Mouse (Mus musculus) 3T3-L1 (cell line): ENCODE measurements around the gene Derl3.

ENCODE experiments used
- DNase-seq: peaks from one replicate; pipeline ENCODE4 v3.0.0-alpha.2; 2015; ENCODE audit warnings: low read depth, low spot score

Derl3 gene

GRCm38 (mm10) chr10:75941042-75941824, 48.0 kb downstream of the Derl3 start:
- DNase-seq: no peak

- no peak for DNase-seq
Measured at GRCm38 (mm10) chr10:75942736-75943477, 49.7 kb downstream of the Derl3 start, which contains the start of gene Vpreb3. TSS of gene Vpreb3 (plus strand) at chr10:75943057.

- DNase-seq: peak; percentile 76
Measured at GRCm38 (mm10) chr10:75944066-75944772, 51.0 kb downstream of the Derl3 start.

GRCm38 (mm10) chr10:75945213-75945612, 52.0 kb downstream of the Derl3 start:
- no peak for DNase-seq
